Mouse (Mus musculus) hindbrain, embryonic 16.5 days (tissue): ENCODE data around the gene Fut1. TPM values are rescaled to one million over a fixed set of nuclear protein-coding genes. Genes with fewer than 3 reads are reported as not detected.

Experiments used
- ATAC-seq: fragments of 200-750 bp; cut with Nextera tagmentation; 2 replicates; pipeline ENCODE4 v1.8.0; 2017; ENCODE audit warnings: moderate TSS enrichment, moderate library complexity
- H3K27ac ChIP-seq: fragments of 300-500 bp; sonication (generic); 2 replicates; pipeline ENCODE4 v1.5.1; 2014; ENCODE audit warnings: low read depth, mild to moderate bottlenecking, control low read depth, low read length, moderate library complexity
- H3K27me3 ChIP-seq: fragments of 300-500 bp; sonication (generic); replicated peaks from 2 replicates; pipeline ENCODE4 v1.6.1; 2014; ENCODE audit warnings: low read length; ENCODE audit not compliant: control insufficient read depth, insufficient read depth
- H3K36me3 ChIP-seq: fragments of 300-500 bp; sonication (generic); 2 replicates; pipeline ENCODE4 v1.6.1; 2014; ENCODE audit warnings: mild to moderate bottlenecking, low read length, moderate library complexity, mixed read lengths; ENCODE audit not compliant: control insufficient read depth, insufficient read depth
- H3K4me1 ChIP-seq: fragments of 300-500 bp; sonication (generic); 2 replicates; pipeline ENCODE4 v1.6.1; 2014; ENCODE audit warnings: low read depth, low read length; ENCODE audit not compliant: control insufficient read depth, insufficient read depth
- H3K4me2 ChIP-seq: fragments of 300-500 bp; sonication (generic); 2 replicates; pipeline ENCODE4 v1.6.1; 2014; ENCODE audit warnings: mild to moderate bottlenecking, low read length, control low read depth, moderate library complexity
- H3K4me3 ChIP-seq: fragments of 300-500 bp; sonication (generic); 2 replicates; pipeline ENCODE4 v1.5.1; 2014; ENCODE audit warnings: mild to moderate bottlenecking, low read length, control low read depth, moderate library complexity
- H3K9ac ChIP-seq: fragments of 300-500 bp; sonication (generic); 2 replicates; pipeline ENCODE4 v1.6.1; 2014; ENCODE audit warnings: low read depth, mild to moderate bottlenecking, control low read depth, low read length, moderate library complexity
- H3K9me3 ChIP-seq: fragments of 300-500 bp; sonication (generic); 2 replicates; pipeline ENCODE4 v1.6.1; 2014; ENCODE audit warnings: mild to moderate bottlenecking, low read length, moderate library complexity; ENCODE audit not compliant: control insufficient read depth
- WGBS: fragments of 180-500 bp; shearing (Covaris S2); extraction: QIAGEN DNeasy Blood & Tissue Kit; methylation state at CpG from one replicate; pipeline ENCODE4 v1.1.7; 2014; 5-methylcytosine and 5-hydroxymethylcytosine counted together
- polyA plus RNA-seq: library from polyadenylated mRNA; unstranded; fragments of >200 nt; fragmentation: Nextera tagmentation; extraction: Ambion mirVana; gene quantifications from 2 replicates; pipeline ENCODE4 v1.2.1, GENCODE M21; 2015

Gene Fut1
- polyA plus RNA-seq, 1 experiment from 2014 or later, result not detected

DNA sequence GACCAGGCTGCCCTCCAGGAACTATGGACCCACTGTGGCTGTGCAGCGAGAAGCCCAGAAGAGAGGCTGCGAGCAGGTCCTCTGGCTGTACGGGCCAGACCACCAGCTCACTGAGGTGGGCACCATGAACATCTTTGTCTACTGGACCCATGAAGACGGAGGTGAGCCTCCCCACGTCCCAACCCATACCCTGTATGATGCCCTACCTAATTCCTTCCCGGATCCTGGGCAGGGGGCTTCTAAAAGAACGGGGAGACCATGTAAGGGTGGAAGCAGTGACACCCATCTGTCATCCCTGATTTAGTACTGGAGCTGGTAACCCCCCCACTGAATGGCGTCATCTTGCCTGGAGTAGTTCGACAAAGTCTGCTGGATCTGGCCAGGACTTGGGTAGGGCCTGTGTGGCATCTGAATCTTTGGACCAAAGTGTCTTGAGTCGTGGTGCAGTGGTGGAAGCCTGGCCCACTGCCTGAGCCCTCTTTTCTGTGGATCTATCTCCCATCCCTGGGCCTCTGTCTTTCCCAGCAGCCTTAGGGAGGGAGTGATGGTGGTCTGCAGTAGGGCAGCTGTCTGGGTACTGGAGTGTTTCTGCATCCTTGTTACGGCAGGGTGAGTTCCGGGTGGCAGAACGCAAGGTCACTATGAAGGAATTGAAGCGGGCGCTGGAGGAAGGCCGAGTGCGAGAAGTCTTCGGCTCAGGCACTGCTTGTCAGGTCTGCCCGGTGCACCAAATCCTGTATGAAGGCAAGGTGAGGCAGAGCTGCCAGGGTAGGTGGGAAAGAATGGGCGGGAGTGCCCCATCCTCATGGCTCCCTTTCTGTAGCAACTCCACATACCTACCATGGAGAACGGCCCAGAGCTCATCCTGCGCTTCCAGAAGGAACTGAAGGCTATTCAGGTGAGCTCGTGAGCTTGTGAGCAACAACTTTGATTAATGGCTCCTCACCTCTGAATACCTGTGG lies 29.2 kb upstream of the Fut1 start:
- no peak overlapping the region for H3K9ac ChIP-seq
- H3K36me3 ChIP-seq, result peaks cover 2% of the 10 kb centered on the region; the same call in 1 of the 2 replicates
- H3K27ac ChIP-seq, result no peak overlapping the region
- H3K27me3 ChIP-seq, result no peaks in the 10 kb centered on the region
- H3K9me3 ChIP-seq, result no peaks in the 10 kb centered on the region
- no peak overlapping the region for H3K4me3 ChIP-seq
- no peak overlapping the region for H3K4me2 ChIP-seq
- WGBS, result 93% methylated on average over 23 of the region's 23 CpGs
- ATAC-seq, result no peak
- H3K4me1 ChIP-seq, result peaks cover 5% of the 10 kb centered on the region; the same call in 1 of the 2 replicates

DNA sequence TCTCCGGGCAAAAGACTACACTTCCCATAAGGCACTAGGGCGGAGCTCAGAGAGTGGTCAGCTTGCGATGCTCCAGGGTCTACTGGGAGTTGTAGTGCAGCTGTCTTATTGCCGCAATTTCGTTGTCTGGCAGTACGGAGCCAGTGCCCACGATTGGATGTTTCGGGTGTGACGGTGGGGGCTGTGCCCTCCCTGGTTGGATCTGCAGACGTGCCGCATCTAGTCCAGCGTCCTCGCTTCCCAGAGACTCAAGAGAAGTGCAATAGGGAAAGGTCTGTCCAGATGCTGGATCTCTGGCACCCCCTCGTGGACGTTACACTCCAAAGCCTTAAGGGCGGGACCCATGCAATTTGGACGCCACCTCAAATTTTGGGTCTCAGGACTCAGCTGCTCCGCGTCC lies 27.9 kb upstream of the Fut1 start:
- Histone ChIP-seq H3K4me1 (peaks cover 5% of the 10 kb centered on the region; the same call in 1 of the 2 replicates), H3K9me3 (no peaks in the 10 kb centered on the region), H3K36me3 (peaks cover 2% of the 10 kb centered on the region; the same call in 1 of the 2 replicates), H3K9ac (peak overlapping the region; percentile 68), H3K4me2 (peak overlapping the region; percentile 74), H3K27ac (peak overlapping the region; percentile 70), H3K4me3 (peak overlapping the region; percentile 42), H3K27me3 (no peaks in the 10 kb centered on the region)
- WGBS, result 5% methylated on average over 19 of the region's 19 CpGs
- ATAC-seq, result peak; percentile 99

DNA sequence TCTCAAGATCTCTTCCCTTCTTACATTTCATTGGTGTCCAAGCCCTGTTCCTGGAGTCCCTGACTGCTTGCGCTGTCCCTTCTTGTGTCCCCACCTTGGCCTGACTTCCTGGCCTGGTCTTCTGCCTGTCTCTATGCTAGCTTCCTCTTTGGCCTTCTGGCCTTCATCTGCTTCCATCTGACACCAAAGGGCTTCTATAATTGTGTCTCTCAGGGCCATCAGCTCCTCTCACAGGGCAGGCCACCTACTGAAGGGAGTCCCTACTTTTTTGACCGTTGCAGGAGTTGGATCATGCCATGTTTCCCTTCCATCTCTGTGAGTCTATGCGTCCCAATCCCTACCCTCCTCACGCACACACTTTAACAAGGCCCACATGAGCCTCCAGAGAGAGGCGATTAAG lies 27.2 kb upstream of the Fut1 start:
- ATAC-seq, result no peak
- 97% methylated on average over 5 of the region's 5 CpGs for WGBS
- H3K4me2 ChIP-seq, result peak overlapping the region; percentile 74

DNA sequence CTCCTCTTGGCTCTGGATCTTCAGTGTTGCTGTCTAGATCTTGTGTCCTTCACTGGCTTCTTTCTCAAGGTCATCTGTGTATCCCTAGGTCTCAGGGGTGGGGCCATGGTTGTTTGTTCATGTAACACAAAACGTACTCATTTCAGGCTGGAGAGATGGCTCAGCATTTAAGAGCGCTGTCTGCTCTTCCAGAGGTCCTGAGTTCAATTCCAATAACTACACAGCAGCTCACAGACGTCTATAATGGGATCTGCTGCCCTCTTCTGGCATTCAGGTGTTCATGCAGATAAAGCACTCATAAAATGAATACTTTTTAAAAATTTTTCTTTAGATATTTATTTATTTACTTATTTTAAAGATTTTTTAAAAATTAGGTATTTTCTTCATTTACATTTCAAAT lies 26.2 kb upstream of the Fut1 start:
- Histone ChIP-seq H3K9me3 (no peaks in the 10 kb centered on the region), H3K27ac (no peak overlapping the region), H3K4me2 (no peak overlapping the region), H3K9ac (no peak overlapping the region), H3K36me3 (no peaks in the 10 kb centered on the region), H3K27me3 (no peaks in the 10 kb centered on the region), H3K4me1 (peaks cover 5% of the 10 kb centered on the region; the same call in 1 of the 2 replicates), H3K4me3 (no peak overlapping the region)
- no peak for ATAC-seq
- WGBS, result 60% methylated on average over 3 of the region's 3 CpGs

More for the DNA sequence above, 27.2 kb upstream of the Fut1 start:
- Histone ChIP-seq H3K27me3 (no peaks in the 10 kb centered on the region), H3K36me3 (peaks cover 2% of the 10 kb centered on the region; the same call in 1 of the 2 replicates), H3K27ac (no peak overlapping the region; the same call in 1 of the 2 replicates), H3K9ac (no peak overlapping the region), H3K4me3 (no peak overlapping the region), H3K4me1 (peaks cover 5% of the 10 kb centered on the region; the same call in 1 of the 2 replicates), H3K9me3 (no peaks in the 10 kb centered on the region)

DNA sequence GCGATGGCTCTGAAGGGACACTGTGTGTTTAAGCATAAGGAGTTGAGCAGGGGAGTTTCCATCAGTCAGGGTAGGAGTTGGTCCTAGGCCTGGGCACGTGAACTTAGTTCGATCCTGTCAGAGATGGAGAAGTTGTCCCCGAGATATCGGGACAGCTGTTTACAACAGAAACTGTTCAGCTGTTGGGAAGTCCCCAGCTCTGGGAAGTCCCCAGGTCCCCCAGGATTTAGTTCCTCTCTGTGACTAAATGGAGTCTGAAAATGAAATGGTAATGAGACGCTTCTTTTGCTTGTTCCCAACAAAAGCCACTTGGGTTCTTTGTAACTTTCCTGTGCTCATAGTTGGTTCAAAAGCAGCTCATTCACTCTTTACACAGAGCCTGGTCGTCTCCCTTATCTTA lies 25.2 kb upstream of the Fut1 start:
- Histone ChIP-seq H3K27me3 (no peaks in the 10 kb centered on the region), H3K4me2 (no peak overlapping the region), H3K4me3 (no peak overlapping the region), H3K4me1 (peaks cover 5% of the 10 kb centered on the region; the same call in 1 of the 2 replicates), H3K36me3 (no peaks in the 10 kb centered on the region), H3K27ac (no peak overlapping the region), H3K9ac (no peak overlapping the region), H3K9me3 (no peaks in the 10 kb centered on the region)
- no peak for ATAC-seq
- 74% methylated on average over 7 of the region's 7 CpGs for WGBS

DNA sequence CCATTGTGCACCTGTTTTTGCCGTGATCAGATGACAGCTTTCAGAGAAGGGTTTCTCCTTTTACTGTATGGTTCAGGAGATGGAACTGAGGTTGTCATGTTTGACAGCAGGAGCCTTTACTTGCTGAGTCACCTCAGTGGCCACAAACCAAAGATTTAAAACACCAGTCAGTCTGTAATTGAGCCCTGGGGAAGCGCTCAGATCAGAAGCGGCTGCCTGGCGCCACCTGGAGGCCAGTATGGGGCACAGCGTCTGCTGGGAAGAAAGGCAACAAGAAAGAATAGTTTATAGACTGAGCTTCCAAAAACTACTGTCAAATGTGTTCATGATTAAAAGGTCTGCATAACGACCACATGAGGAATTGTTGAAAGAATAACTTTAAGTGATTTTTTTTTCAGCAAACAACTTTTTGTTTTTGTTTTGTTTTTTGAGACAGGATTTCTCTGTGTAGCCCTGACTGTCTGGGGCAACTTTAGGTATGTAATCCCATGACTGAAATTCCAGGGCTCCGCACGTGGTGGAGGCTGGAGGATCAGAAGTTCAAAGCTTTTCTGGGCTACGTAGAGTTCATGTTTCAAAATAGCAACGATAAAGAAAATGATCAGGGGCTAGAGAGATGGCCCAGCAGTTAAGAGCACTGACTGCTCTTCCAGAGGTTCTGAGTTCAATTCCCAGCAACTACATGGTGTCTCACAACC lies 23.8 kb upstream of the Fut1 start:
- no peak for ATAC-seq
- Histone ChIP-seq H3K36me3 (no peaks in the 10 kb centered on the region), H3K4me3 (no peak overlapping the region), H3K9me3 (no peaks in the 10 kb centered on the region), H3K4me1 (peaks cover 5% of the 10 kb centered on the region; the same call in 1 of the 2 replicates), H3K27me3 (no peaks in the 10 kb centered on the region), H3K27ac (no peak overlapping the region), H3K4me2 (no peak overlapping the region), H3K9ac (no peak overlapping the region)
- 24% methylated on average over 10 of the region's 10 CpGs for WGBS

DNA sequence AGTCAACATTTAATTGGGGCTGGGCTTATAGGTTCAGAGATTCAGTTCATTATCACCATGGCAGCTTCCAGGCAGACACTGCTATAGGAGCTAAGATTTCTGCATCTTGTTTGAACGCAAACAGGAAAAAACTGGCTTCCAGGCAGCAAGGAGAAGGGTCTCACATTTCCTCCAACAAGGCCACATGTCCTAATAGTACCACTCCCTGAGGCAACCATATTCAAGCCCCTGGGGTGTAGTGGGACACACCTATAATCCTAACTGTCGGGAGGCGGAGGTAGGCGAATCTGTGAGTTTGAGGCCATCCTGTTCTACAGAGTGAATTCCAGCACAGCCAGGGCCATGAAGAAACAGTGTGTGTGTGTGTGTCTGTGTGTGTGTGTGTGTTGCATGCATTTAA lies 21.9 kb upstream of the Fut1 start:
- Histone ChIP-seq H3K9ac (no peak overlapping the region), H3K27me3 (no peaks in the 10 kb centered on the region), H3K4me1 (no peaks in the 10 kb centered on the region), H3K4me3 (no peak overlapping the region), H3K27ac (no peak overlapping the region), H3K4me2 (no peak overlapping the region), H3K36me3 (no peaks in the 10 kb centered on the region), H3K9me3 (no peaks in the 10 kb centered on the region)
- 83% methylated on average over 4 of the region's 4 CpGs for WGBS
- ATAC-seq, result no peak

DNA sequence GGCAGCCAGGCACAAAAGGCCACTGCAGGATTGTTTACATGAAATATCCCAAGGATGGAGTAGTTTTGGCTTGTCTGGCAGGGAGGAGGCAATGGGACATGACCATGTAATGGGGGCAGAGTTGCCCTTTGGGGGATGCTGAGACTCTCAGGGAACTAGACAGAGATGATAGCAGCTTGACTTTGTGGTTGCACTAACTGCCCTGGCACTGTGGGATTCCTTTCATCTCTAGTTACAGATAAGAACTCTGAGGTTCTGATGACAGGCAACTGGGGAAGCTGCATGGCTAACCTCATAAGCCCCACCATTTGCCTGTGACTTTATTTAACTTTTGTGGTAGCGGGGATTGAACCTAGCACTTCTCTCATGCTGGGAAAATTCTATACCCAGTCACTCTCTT lies 21.0 kb upstream of the Fut1 start:
- Histone ChIP-seq H3K36me3 (no peaks in the 10 kb centered on the region), H3K27me3 (no peaks in the 10 kb centered on the region), H3K4me1 (no peaks in the 10 kb centered on the region), H3K9ac (no peak overlapping the region), H3K4me2 (no peak overlapping the region), H3K9me3 (no peaks in the 10 kb centered on the region), H3K27ac (no peak overlapping the region), H3K4me3 (no peak overlapping the region)
- 96% methylated on average over 1 of the region's 1 CpGs for WGBS
- no peak for ATAC-seq

DNA sequence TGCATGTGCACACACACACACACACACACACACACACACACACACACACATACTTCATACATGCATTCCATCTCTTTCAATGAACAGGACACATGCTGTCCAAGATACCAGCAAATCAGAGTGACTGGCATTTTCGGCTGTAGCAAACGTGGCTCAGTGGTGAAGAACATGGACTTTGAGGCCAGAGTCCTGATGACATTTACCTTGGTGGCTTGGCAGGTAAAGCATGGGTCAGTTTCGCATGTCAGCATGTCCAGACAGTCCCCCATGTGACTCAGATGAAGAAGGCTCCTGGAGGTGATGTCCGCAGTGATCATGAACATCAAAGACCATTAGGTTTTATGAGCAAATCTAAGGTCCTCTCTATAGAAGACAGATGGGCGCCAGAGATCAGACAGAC lies 20.1 kb upstream of the Fut1 start:
- Histone ChIP-seq H3K9me3 (no peaks in the 10 kb centered on the region), H3K4me3 (no peak overlapping the region), H3K4me1 (no peaks in the 10 kb centered on the region), H3K9ac (no peak overlapping the region), H3K4me2 (no peak overlapping the region), H3K27ac (no peak overlapping the region), H3K36me3 (no peaks in the 10 kb centered on the region), H3K27me3 (no peaks in the 10 kb centered on the region)
- 86% methylated on average over 5 of the region's 5 CpGs for WGBS
- ATAC-seq, result no peak
